Mouse (Mus musculus): Measurements from ENCODE around the gene Flt4. TPM values are rescaled to one million over a fixed set of nuclear protein-coding genes. Genes with fewer than 3 reads are reported as not detected.

The Flt4 gene
- total RNA-seq, 2 experiments from 2014 or later, result 2.2 to 2.3 TPM

GRCm38 (mm10) chr11:49695695-49696094 is 86.6 kb downstream of the Flt4 start:
- no peak for DNase-seq (ENCODE audit: low spot score in 2 of 2)

- DNase-seq (ENCODE audit: low spot score in 2 of 2), result no peak
These were observed 87.4 kb downstream of the Flt4 start for GRCm38 (mm10) chr11:49696472-49696871.

- no peak for DNase-seq (ENCODE audit: low spot score in 2 of 2)
These were observed 88.7 kb downstream of the Flt4 start for GRCm38 (mm10) chr11:49697779-49698178.

GRCm38 (mm10) chr11:49699079-49699478 is 90.0 kb downstream of the Flt4 start:
- no peak for DNase-seq (ENCODE audit: low spot score in 2 of 2)

- DNase-seq (ENCODE audit: low spot score in 2 of 2), result no peak
These were observed 93.0 kb downstream of the Flt4 start for GRCm38 (mm10) chr11:49702014-49702413.

Other genes starting within 250 kb of the Flt4 start
- gene Olfr1389, start 186.2 kb upstream of the Flt4 start, total RNA-seq (2021), result not detected
- gene Olfr1388, start 172.6 kb upstream of the Flt4 start, total RNA-seq (2021), result under 1 TPM; 0.40 to 0.42 TPM
- not detected for gene Olfr1387, start 153.9 kb upstream of the Flt4 start, total RNA-seq (2021)
- gene Olfr1386, start 144.2 kb upstream of the Flt4 start, total RNA-seq (2021), result not detected
- gene Olfr1385, start 120.2 kb upstream of the Flt4 start, total RNA-seq (2021), result not detected
- gene Olfr1384, start 102.5 kb upstream of the Flt4 start, total RNA-seq (2021), result not detected
- not detected for gene Olfr1383, start 89.6 kb upstream of the Flt4 start, total RNA-seq (2021)
- not detected for gene Olfr1382, start 81.0 kb upstream of the Flt4 start, total RNA-seq (2021)
- not detected for gene Olfr1381, start 65.8 kb upstream of the Flt4 start, total RNA-seq (2021)
- gene Olfr1380, start 52.4 kb upstream of the Flt4 start, total RNA-seq (2021), result not detected
- not detected for gene Scgb3a1, start 54.3 kb downstream of the Flt4 start, total RNA-seq (2021)
- 10 to 100 TPM; 50.2 to 56.0 TPM for gene Cnot6, start 103.5 kb downstream of the Flt4 start, total RNA-seq (2021)
- 1 to 10 TPM; 5.0 to 6.7 TPM for gene Gfpt2, start 184.9 kb downstream of the Flt4 start, total RNA-seq (2021)
- 100 to 1,000 TPM; 224 to 229 TPM for gene Mapk9, start 237.5 kb downstream of the Flt4 start, total RNA-seq (2021)